Mouse (Mus musculus): ENCODE measurements at regions not wholly inside any gene's neighbourhood (a gene's known extent, or its start where the extent isn't known, plus 50 kb on each side); places are given as distances from the start of the nearest gene placed in this dataset.
A peak's percentile ranks its signal among the peaks of the same experiment; 100 is the strongest.

GRCm38 (mm10) chr7:65244936-65245335, 88.6 kb upstream of the Fam189a1 start:
- no peaks in the 10 kb centered on the region for H3K9me3 ChIP-seq (replicated peaks; ENCODE audit: control insufficient read depth, low read length)
- DNase-seq (ENCODE audit: low spot score) (no peak), ATAC-seq (replicated peaks; ENCODE audit: insufficient number of reproducible peaks, low FRiP score, low TSS enrichment, low read depth) (no peak)
- no peaks in the 10 kb centered on the region for H3K4me1 ChIP-seq (ENCODE audit: control insufficient read depth, insufficient read depth, low read length)
- no peaks in the 10 kb centered on the region for H3K36me3 ChIP-seq (replicated peaks; ENCODE audit: control insufficient read depth, insufficient read depth, low read depth, low read length)
- H3K9ac ChIP-seq (replicated peaks; ENCODE audit: low read length) = no peak overlapping the region
- H3K4me2 ChIP-seq (ENCODE audit: low read depth, low read length) = no peak overlapping the region
- H3K27ac ChIP-seq (replicated peaks; ENCODE audit: low read depth, low read length) = no peak overlapping the region
- WGBS = 89% methylated on average over 4 of the region's 4 CpGs
- no peak overlapping the region for H3K4me3 ChIP-seq (ENCODE audit: low read depth, low read length)
- no peaks in the 10 kb centered on the region for H3K27me3 ChIP-seq (ENCODE audit: control insufficient read depth, insufficient read depth, low read length)

DNA sequence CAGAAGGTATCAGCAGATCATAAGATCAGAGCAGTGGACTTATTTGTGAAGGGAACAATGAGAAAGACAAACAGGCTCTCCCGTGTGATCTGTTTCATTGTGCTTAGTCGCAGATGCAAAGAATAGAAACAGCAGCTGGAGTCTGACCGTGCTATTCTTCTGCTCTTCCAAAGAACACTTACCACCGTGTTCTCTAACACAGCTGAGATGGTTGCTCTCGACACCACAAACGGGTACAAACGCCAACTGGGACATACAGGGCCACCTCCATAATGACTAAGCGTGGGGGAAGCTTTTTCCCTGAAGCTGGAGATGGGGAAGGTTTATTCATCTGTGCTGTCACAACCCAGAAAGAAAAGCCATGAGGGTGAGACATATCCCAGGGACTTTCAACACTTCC, 84.8 kb upstream of the Fam189a1 start:
- no peak for ATAC-seq (replicated peaks; ENCODE audit: insufficient number of reproducible peaks, low FRiP score, low TSS enrichment, low read depth)
- Histone ChIP-seq H3K9ac (replicated peaks; ENCODE audit: low read length) (no peak overlapping the region), H3K4me1 (ENCODE audit: control insufficient read depth, insufficient read depth, low read length) (no peaks in the 10 kb centered on the region), H3K27me3 (ENCODE audit: control insufficient read depth, insufficient read depth, low read length) (no peaks in the 10 kb centered on the region), H3K27ac (replicated peaks; ENCODE audit: low read depth, low read length) (no peak overlapping the region), H3K9me3 (replicated peaks; ENCODE audit: control insufficient read depth, low read length) (no peaks in the 10 kb centered on the region), H3K36me3 (replicated peaks; ENCODE audit: control insufficient read depth, insufficient read depth, low read depth, low read length) (no peaks in the 10 kb centered on the region), H3K4me2 (ENCODE audit: low read depth, low read length) (no peak overlapping the region), H3K4me3 (ENCODE audit: low read depth, low read length) (no peak overlapping the region)
- WGBS = 66% methylated on average over 8 of the region's 8 CpGs
- DNase-seq (ENCODE audit: low spot score) = no peak

- no peak overlapping the region for H3K4me2 ChIP-seq (ENCODE audit: low read depth, low read length)
- no peaks in the 10 kb centered on the region for H3K27me3 ChIP-seq (ENCODE audit: control insufficient read depth, insufficient read depth, low read length)
- H3K9ac ChIP-seq (replicated peaks; ENCODE audit: low read length) = no peak overlapping the region
- ATAC-seq (replicated peaks; ENCODE audit: insufficient number of reproducible peaks, low FRiP score, low TSS enrichment, low read depth) = no peak
- 97% methylated on average over 3 of the region's 3 CpGs for WGBS
- H3K4me1 ChIP-seq (ENCODE audit: control insufficient read depth, insufficient read depth, low read length) = no peaks in the 10 kb centered on the region
- no peak for DNase-seq (ENCODE audit: low spot score)
- H3K4me3 ChIP-seq (ENCODE audit: low read depth, low read length) = no peak overlapping the region
- no peak overlapping the region for H3K27ac ChIP-seq (replicated peaks; ENCODE audit: low read depth, low read length)
- no peaks in the 10 kb centered on the region for H3K36me3 ChIP-seq (replicated peaks; ENCODE audit: control insufficient read depth, insufficient read depth, low read depth, low read length)
- H3K9me3 ChIP-seq (replicated peaks; ENCODE audit: control insufficient read depth, low read length) = no peaks in the 10 kb centered on the region
Observed at GRCm38 (mm10) chr7:65235701-65236100, 79.3 kb upstream of the Fam189a1 start.

- no peaks in the 10 kb centered on the region for H3K27me3 ChIP-seq (ENCODE audit: control insufficient read depth, insufficient read depth, low read length)
- no peak overlapping the region for H3K27ac ChIP-seq (replicated peaks; ENCODE audit: low read depth, low read length)
- H3K4me3 ChIP-seq (ENCODE audit: low read depth, low read length) = no peak overlapping the region
- DNase-seq (ENCODE audit: low spot score) (no peak), ATAC-seq (replicated peaks; ENCODE audit: insufficient number of reproducible peaks, low FRiP score, low TSS enrichment, low read depth) (no peak)
- no peak overlapping the region for H3K4me2 ChIP-seq (ENCODE audit: low read depth, low read length)
- no peaks in the 10 kb centered on the region for H3K4me1 ChIP-seq (ENCODE audit: control insufficient read depth, insufficient read depth, low read length)
- 62% methylated on average over 4 of the region's 4 CpGs for WGBS
- no peak overlapping the region for H3K9ac ChIP-seq (replicated peaks; ENCODE audit: low read length)
- no peaks in the 10 kb centered on the region for H3K36me3 ChIP-seq (replicated peaks; ENCODE audit: control insufficient read depth, insufficient read depth, low read depth, low read length)
- H3K9me3 ChIP-seq (replicated peaks; ENCODE audit: control insufficient read depth, low read length) = no peaks in the 10 kb centered on the region
Observed at GRCm38 (mm10) chr7:65233681-65234080, 77.3 kb upstream of the Fam189a1 start.

GRCm38 (mm10) chr7:65229306-65229705, 72.9 kb upstream of the Fam189a1 start:
- Histone ChIP-seq H3K27ac (replicated peaks; ENCODE audit: low read depth, low read length) (no peak overlapping the region), H3K4me1 (ENCODE audit: control insufficient read depth, insufficient read depth, low read length) (no peaks in the 10 kb centered on the region), H3K4me3 (ENCODE audit: low read depth, low read length) (no peak overlapping the region), H3K36me3 (replicated peaks; ENCODE audit: control insufficient read depth, insufficient read depth, low read depth, low read length) (no peaks in the 10 kb centered on the region; the same call in 1 of the 2 replicates), H3K4me2 (ENCODE audit: low read depth, low read length) (no peak overlapping the region), H3K9me3 (replicated peaks; ENCODE audit: control insufficient read depth, low read length) (no peaks in the 10 kb centered on the region), H3K9ac (replicated peaks; ENCODE audit: low read length) (no peak overlapping the region), H3K27me3 (ENCODE audit: control insufficient read depth, insufficient read depth, low read length) (no peaks in the 10 kb centered on the region)
- ATAC-seq (replicated peaks; ENCODE audit: insufficient number of reproducible peaks, low FRiP score, low TSS enrichment, low read depth) = no peak
- no peak for DNase-seq (ENCODE audit: low spot score)
- WGBS = 68% methylated on average over 5 of the region's 5 CpGs

- Histone ChIP-seq H3K36me3 (replicated peaks; ENCODE audit: control insufficient read depth, insufficient read depth, low read depth, low read length) (no peaks in the 10 kb centered on the region; the same call in 1 of the 2 replicates), H3K27ac (replicated peaks; ENCODE audit: low read depth, low read length) (no peak overlapping the region), H3K9me3 (replicated peaks; ENCODE audit: control insufficient read depth, low read length) (no peaks in the 10 kb centered on the region), H3K4me1 (ENCODE audit: control insufficient read depth, insufficient read depth, low read length) (no peaks in the 10 kb centered on the region), H3K4me2 (ENCODE audit: low read depth, low read length) (no peak overlapping the region), H3K4me3 (ENCODE audit: low read depth, low read length) (no peak overlapping the region), H3K27me3 (ENCODE audit: control insufficient read depth, insufficient read depth, low read length) (no peaks in the 10 kb centered on the region), H3K9ac (replicated peaks; ENCODE audit: low read length) (no peak overlapping the region)
- 82% methylated on average over 4 of the region's 4 CpGs for WGBS
- no peak for ATAC-seq (replicated peaks; ENCODE audit: insufficient number of reproducible peaks, low FRiP score, low TSS enrichment, low read depth)
- DNase-seq (ENCODE audit: low spot score) = no peak
Observed at GRCm38 (mm10) chr7:65226218-65226617, 69.8 kb upstream of the Fam189a1 start.

- no peak overlapping the region for H3K27ac ChIP-seq (replicated peaks; ENCODE audit: low read depth, low read length)
- ATAC-seq (replicated peaks; ENCODE audit: insufficient number of reproducible peaks, low FRiP score, low TSS enrichment, low read depth) (no peak), DNase-seq (ENCODE audit: low spot score) (peak; percentile 57)
- no peak overlapping the region for H3K4me2 ChIP-seq (ENCODE audit: low read depth, low read length)
- no peak overlapping the region for H3K9ac ChIP-seq (replicated peaks; ENCODE audit: low read length)
- no peaks in the 10 kb centered on the region for H3K27me3 ChIP-seq (ENCODE audit: control insufficient read depth, insufficient read depth, low read length)
- no peaks in the 10 kb centered on the region for H3K4me1 ChIP-seq (ENCODE audit: control insufficient read depth, insufficient read depth, low read length)
- no peak overlapping the region for H3K4me3 ChIP-seq (ENCODE audit: low read depth, low read length)
- 75% methylated on average over 14 of the region's 14 CpGs for WGBS
- no peaks in the 10 kb centered on the region for H3K36me3 ChIP-seq (replicated peaks; ENCODE audit: control insufficient read depth, insufficient read depth, low read depth, low read length)
- H3K9me3 ChIP-seq (replicated peaks; ENCODE audit: control insufficient read depth, low read length) = no peaks in the 10 kb centered on the region
Observed at GRCm38 (mm10) chr7:65213216-65213925, 57.0 kb upstream of the Fam189a1 start.

- H3K36me3 ChIP-seq (replicated peaks; ENCODE audit: control insufficient read depth, insufficient read depth, low read depth, low read length) = no peaks in the 10 kb centered on the region
- no peak overlapping the region for H3K9ac ChIP-seq (replicated peaks; ENCODE audit: low read length)
- 85% methylated on average over 10 of the region's 10 CpGs for WGBS
- H3K9me3 ChIP-seq (replicated peaks; ENCODE audit: control insufficient read depth, low read length) = no peaks in the 10 kb centered on the region
- ATAC-seq (replicated peaks; ENCODE audit: insufficient number of reproducible peaks, low FRiP score, low TSS enrichment, low read depth) = no peak
- H3K27ac ChIP-seq (replicated peaks; ENCODE audit: low read depth, low read length) = no peak overlapping the region
- H3K4me1 ChIP-seq (ENCODE audit: control insufficient read depth, insufficient read depth, low read length) = no peaks in the 10 kb centered on the region
- no peak for DNase-seq (ENCODE audit: low spot score)
- no peak overlapping the region for H3K4me2 ChIP-seq (ENCODE audit: low read depth, low read length)
- no peaks in the 10 kb centered on the region for H3K27me3 ChIP-seq (ENCODE audit: control insufficient read depth, insufficient read depth, low read length)
- no peak overlapping the region for H3K4me3 ChIP-seq (ENCODE audit: low read depth, low read length)
Observed at GRCm38 (mm10) chr7:65207240-65207639, 50.9 kb upstream of the Fam189a1 start.

Measured in embryonic facial prominence, embryonic 11.5 days (tissue).